Mouse (Mus musculus): ENCODE results near the gene Acad12.

Gene Acad12

DNA sequence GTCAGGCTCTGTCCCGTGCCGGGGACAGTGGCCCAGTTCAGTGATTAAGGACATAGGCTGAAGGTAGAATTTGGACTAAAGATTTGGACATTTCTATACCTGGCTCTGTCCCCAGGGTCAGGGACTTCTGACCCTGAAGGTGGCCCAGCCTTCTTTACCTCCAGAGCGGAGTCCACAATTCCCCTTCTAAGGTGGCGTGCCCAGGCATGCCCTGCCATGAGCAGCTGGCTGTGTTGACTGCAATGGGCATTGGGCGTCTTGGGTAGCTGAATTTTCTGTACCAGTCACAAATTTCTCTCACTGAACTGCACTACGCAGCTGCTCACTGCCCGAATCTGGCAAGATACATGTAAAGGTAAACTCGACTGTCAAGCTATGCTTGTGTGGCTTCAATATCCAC lies 36.8 kb downstream of the Acad12 start:
- DNase-seq, result no peak

DNA sequence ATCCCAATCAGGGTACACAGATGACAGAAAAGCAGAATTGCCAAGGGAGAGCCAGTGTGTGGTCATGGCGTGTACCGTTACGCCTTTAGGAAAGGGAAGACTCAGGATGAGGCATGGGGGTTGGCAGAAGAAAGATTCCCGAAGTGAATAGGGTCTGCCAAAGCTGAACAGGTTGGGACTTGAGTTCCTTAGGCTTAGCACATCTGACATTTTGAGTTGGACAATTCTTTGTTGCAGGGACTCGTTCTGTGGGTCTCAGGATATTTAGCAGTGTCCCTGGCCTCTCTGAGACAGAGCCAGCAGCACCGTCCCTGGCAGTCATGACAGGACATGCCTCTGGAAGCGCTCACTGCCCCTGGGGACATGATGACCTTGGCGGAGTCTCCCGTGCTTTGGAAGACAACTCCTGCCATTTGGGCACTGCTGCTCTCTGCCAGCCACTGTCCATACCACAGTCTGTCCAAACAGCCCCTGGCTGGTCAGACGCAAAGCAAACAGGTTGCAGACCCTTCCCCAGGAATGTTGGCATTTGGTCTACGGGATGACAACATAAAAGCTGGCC lies 41.7 kb downstream of the Acad12 start:
- DNase-seq, result no peak

DNA sequence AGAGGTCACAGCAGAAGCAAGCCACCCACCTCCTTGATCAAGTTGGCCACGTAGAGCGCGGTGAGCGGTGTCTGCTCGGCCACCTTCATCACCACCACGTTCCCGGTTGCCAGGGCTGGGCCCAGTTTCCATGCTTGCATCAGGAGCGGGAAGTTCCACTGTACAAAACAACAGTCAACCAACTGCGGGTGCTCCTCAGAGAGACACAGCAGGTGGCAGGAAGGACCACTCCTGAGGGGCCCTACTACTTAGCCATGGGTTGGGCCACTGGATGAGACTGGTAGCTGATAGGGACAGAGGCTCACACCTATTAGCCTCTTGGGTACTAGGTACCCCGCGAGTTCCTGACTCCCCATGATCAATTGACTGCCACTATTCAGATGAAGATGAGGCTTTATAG lies 42.9 kb downstream of the Acad12 start:
- no peak for DNase-seq

DNA sequence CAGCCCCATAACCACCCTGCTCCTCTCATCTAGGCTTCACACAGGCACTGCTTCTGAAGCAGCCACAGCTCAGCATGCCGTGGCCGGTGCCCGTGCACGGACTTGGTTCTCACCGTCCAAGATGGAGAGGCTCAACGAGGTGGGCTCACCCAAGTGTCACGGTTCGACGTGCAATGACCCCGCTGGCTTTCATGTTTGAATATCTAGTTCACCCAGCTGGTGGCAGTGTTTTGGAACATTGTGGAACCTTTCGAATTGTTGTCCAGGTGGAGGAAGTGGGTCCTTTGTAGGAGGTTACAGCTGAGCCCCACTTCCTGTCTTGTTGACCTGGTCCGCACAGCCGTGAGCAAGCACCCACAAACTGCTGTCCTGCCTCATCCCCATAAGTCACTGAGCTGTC lies 44.6 kb downstream of the Acad12 start:
- DNase-seq, result peak; percentile 65

DNA sequence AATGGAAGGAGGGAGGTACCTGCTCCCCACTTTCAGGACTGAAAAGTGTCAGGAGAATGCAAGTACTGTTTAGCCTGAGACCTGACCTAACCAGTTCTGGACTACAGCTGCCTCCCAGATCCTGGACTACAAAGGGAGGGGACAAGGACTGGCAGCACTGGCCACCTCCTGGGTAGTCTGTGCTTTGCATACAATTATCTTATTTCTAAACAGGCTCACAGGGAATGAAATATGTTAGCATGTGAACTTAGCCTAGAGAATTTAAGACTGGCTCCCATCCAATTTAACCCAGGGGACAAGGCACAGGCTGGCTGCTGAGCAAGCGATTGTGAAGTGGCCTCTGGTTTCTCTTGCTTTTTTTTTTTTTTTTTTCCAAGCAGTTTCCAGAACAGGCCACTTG lies 48.0 kb downstream of the Acad12 start:
- no peak for DNase-seq

DNA sequence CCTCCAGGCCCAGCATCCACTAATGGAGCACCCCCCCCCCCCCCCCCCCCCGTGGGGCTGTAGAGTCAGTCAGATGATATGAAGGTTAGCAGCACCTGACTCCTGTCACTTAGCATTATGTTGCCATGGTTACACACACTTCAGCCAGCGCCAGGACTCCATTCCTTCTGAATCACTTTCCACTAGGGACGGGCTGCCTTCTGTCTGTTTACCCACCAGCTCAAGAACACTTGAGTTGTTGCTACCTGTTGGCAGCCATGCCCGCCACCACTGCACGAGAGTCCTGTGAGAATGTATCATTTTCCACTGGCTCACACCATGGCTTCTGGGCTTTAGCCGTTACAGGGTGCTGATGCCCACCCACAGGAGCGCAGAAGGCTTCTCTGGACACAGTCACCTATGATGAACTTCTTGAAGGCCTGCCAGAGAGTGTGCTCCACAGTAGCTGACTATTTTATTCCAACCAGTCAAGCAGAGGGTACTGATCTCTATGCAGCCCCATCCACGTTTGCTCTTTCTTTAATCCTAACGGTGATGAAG lies 48.8 kb downstream of the Acad12 start:
- no peak for DNase-seq

DNA sequence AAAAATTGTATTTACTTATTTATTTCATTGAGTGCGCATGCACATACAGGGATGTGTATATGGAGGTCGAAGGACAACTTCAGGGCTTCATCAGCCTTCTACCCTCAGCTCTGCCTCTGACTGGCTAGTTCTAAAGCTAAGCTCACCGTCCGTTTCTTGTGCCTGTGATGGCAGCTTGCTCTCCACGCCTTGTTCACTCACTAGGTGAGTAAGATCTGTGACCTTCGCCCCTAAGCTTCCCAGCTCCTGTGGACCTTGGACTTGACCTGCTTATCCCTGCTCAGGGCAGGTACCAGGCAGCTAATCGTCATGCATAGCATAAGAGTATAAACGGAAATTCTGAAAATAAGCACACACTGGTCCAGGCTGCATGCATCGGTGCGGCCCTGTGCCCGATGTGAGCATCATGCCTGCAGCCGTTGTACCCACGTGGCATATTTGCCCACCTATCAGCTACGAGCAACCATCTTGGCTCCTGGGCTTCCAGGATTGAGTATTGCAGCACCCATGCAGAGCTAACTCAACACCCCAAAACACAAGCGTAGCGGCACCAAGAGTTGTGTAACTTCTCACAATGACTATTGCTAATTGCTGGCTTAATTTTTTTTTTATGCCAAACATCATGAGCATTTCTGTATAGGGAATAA lies 52.6 kb downstream of the Acad12 start:
- no peak for DNase-seq

DNA sequence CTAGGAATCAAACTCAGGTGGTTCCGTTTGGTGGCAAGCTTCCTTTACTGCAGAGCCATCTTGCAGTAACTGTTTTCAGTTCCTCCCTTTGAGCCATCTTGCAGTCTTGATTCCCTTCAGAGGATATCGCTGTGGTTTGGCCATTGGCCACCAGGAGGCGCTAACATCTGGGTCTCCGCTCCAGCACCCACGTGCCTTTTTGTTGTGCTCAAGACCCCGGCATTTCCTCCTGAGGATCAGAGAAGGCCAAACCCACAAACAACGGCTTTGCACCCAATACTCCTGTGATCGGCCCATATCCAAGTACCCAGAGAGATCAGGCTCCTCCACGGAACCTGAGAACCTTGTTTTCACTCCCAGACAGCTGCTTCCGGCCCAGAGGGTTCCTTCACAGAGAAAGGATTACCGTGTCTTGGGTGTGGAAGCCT lies 54.3 kb downstream of the Acad12 start:
- DNase-seq, result peak; percentile 95

DNA sequence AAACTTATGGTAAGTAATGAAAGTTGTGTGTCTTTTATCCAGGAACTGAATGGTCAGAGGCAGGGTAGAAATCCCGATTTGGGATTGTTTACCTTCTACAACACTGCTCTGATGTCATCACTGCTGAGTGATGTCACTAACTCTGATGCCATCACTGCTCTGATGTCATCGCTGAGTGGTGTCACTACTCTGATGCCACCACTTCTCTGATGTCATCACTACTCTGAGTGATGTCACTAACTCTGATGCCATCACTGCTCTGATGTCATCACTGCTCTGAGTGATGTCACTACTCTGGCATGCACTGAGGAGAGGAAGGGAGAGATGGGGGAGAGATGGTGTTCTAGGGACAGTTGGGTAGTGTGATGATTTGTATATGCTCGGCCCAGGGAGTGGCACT lies 56.3 kb downstream of the Acad12 start:
- DNase-seq, result no peak

DNA sequence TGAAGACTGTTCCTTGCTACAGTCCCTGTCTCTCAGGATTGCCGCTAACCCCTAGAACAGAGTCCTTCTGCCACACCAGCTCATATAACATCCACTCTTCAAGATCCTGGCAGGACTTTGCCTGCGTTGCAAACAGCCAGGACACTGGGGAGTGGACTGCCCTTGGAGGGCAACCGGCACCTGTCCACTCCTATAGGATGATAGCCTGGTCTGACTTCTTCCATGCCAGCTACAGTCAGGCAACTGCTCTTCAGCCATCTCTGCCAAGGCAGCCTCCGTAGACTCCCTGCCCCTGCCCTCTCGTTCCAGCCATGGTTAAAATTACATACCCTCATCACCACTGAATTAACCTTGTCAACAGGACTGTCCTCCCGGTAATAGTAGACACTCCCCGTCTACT lies 69.5 kb downstream of the Acad12 start:
- no peak for DNase-seq

DNA sequence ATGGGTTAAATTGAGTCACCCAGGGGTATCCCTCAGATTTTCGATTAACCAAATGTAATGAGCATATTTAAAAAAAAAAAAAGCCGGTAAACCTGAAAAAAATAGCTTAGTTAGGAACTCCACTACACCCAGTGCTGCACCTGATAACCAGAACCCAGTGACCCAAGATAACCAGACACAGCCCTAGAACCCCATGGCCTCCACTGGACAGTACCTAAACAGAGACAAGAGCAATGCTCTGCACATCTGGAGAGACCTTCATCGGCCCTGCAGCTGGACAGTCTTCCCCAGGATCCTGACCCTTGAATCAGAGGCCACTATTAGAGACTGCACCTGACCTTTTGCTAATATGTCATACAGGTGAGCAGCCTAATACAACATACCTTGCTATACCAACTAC lies 71.7 kb downstream of the Acad12 start:
- DNase-seq, result no peak

Measured in thymus, postnatal 14 days (tissue).